Mouse (Mus musculus) testis, adult 2 months (tissue): ENCODE data around the gene Ncor2.

Source experiments
- CTCF ChIP-seq: fragments of 200-500 bp; IDR thresholded peaks from 2 replicates; pipeline ENCODE4 v1.5.1; 2012; ENCODE audit warnings: low read depth, mild to moderate bottlenecking, inconsistent platforms, low read length, moderate library complexity; ENCODE audit not compliant: control insufficient read depth, insufficient read depth, insufficient replicate concordance
- POLR2A ChIP-seq: fragments of 200-500 bp; IDR thresholded peaks from 2 replicates; pipeline ENCODE4 v1.6.1; 2012; ENCODE audit warnings: low read depth, mild to moderate bottlenecking, inconsistent platforms, low read length, moderate library complexity; ENCODE audit not compliant: control insufficient read depth

- no peak for TF ChIP-seq CTCF
- no peak for TF ChIP-seq POLR2A
Measured at GRCm38 (mm10) chr5:125214064-125214463, 35.0 kb upstream of the Ncor2 start.
